Mouse (Mus musculus) ES-E14 (cell line): ENCODE results near the gene Gstz1. TPM values are rescaled to one million over a fixed set of nuclear protein-coding genes. Genes with fewer than 3 reads are reported as not detected.

Experiments
- DNase-seq: peaks from one replicate; pipeline ENCODE4 v3.0.0-alpha.2; 2013; ENCODE audit warnings: low read depth, low spot score
- H3K27ac ChIP-seq: 2 replicates; pipeline ENCODE4 v1.5.1; 2012; ENCODE audit warnings: low read depth, mild to moderate bottlenecking, low read length, moderate library complexity, mixed read lengths; ENCODE audit not compliant: poor library complexity, insufficient read depth, severe bottlenecking
- H3K36me3 ChIP-seq: 2 replicates; pipeline ENCODE4 v1.6.1; 2012; ENCODE audit warnings: mild to moderate bottlenecking, low read length, moderate library complexity, mixed read lengths; ENCODE audit not compliant: control insufficient read depth, poor library complexity, insufficient read depth, severe bottlenecking
- H3K4me1 ChIP-seq, 2 experiments: fragments of 150-350 bp in 1 of 2; sonication (generic) in 1 of 2; 2 replicates each; pipeline ENCODE4 v1.6.1; 2012; ENCODE audit warnings: low read length in 2 of 2, mild to moderate bottlenecking in 1 of 2, mixed read lengths in 1 of 2; ENCODE audit not compliant: control insufficient read depth in 2 of 2, insufficient read depth in 2 of 2, poor library complexity in 1 of 2
- H3K4me3 ChIP-seq, 2 experiments: fragments of 150-350 bp in 1 of 2; sonication (generic) in 1 of 2; 2 replicates each; pipeline ENCODE4 v1.5.1; 2012; ENCODE audit warnings: low read length in 2 of 2, low read depth in 1 of 2, mild to moderate bottlenecking in 1 of 2, mixed read lengths in 1 of 2; ENCODE audit not compliant: insufficient read depth in 1 of 2, poor library complexity in 1 of 2, severe bottlenecking in 1 of 2
- H3K9ac ChIP-seq: 2 replicates; pipeline ENCODE4 v1.6.1; 2012; ENCODE audit warnings: low read depth, mild to moderate bottlenecking, low read length, mixed read lengths; ENCODE audit not compliant: poor library complexity, insufficient read depth, severe bottlenecking
- H3K9me3 ChIP-seq: fragments of 150-350 bp; sonication (generic); 2 replicates; pipeline ENCODE4 v1.6.1; 2012; ENCODE audit warnings: low read depth, mild to moderate bottlenecking, low read length; ENCODE audit not compliant: control insufficient read depth, insufficient read depth
- CHD2 ChIP-seq: IDR thresholded peaks from 2 replicates; pipeline ENCODE4 v1.6.1; 2014; ENCODE audit warnings: mild to moderate bottlenecking, low read depth, low read length, inconsistent platforms
- HCFC1 ChIP-seq: IDR thresholded peaks from 2 replicates; pipeline ENCODE4 v1.6.1; 2012; ENCODE audit warnings: low read length, inconsistent platforms, borderline replicate concordance; ENCODE audit not compliant: insufficient read depth
- MAFK ChIP-seq: IDR thresholded peaks from 2 replicates; pipeline ENCODE4 v1.6.1; 2014; ENCODE audit warnings: mild to moderate bottlenecking, low read depth, low read length, inconsistent platforms; ENCODE audit not compliant: insufficient read depth
- ZC3H11A ChIP-seq: IDR thresholded peaks from 2 replicates; pipeline ENCODE4 v1.6.1; 2012; ENCODE audit warnings: low read depth, mild to moderate bottlenecking, inconsistent platforms, low read length, borderline replicate concordance
- ZNF384 ChIP-seq: IDR thresholded peaks from 2 replicates; pipeline ENCODE4 v1.6.1; 2012; ENCODE audit warnings: low read depth, low read length, inconsistent platforms
- in situ Hi-C, 2 experiments: fragments of 600-800 bp; cut with MboI; formaldehyde crosslinking; loops; one replicate each; pipeline ENCODE4 v1.15.1; 2025; ENCODE audit warnings: low sequenced_read_pairs in 2 of 2, inconsistent platforms in 1 of 2; ENCODE audit not compliant: unreplicated experiment in 2 of 2
- total RNA-seq: library from RNA; depleted of rRNA; stranded (reverse); fragments of 300-350 nt; gene quantifications from 2 replicates; pipeline ENCODE4 v1.2.3, GENCODE M21; 2012; rRNA removed

Gene Gstz1
- total RNA-seq, result 16.9 and 22.6 TPM in 2 replicates

GRCm38 (mm10) chr12:87146966-87147365 lies at the start of gene Gstz1:
Gene Gstz1, plus strand, starts transcription at chr12:87147165.
- Histone ChIP-seq H3K4me3 (peak within 1 kb of the TSS; percentile 97 to 99), H3K27ac (peak within 1 kb of the TSS; percentile 83), H3K9ac (peak within 1 kb of the TSS; percentile 91), H3K4me1 (no peaks in the 10 kb centered on the region; a peak in 1 of 4 replicates), H3K9me3 (no peaks in the 10 kb centered on the region; the same call in none of the 2 replicates), H3K36me3 (peaks cover 3% of the 10 kb centered on the region)
- TF ChIP-seq MAFK (no peak), CHD2 (no peak), ZC3H11A (no peak), ZNF384 (no peak), HCFC1 (no peak)
- in situ Hi-C loops, result no loop called here
- DNase-seq, result peak; percentile 84

- in situ Hi-C loops, result no loop called here
- no peak overlapping the region for H3K27ac ChIP-seq
- H3K4me3 ChIP-seq, result no peak overlapping the region
- H3K9ac ChIP-seq, result no peak overlapping the region
- DNase-seq, result no peak
- TF ChIP-seq ZNF384, result no peak
- TF ChIP-seq MAFK, result no peak
- no peaks in the 10 kb centered on the region for H3K9me3 ChIP-seq
- H3K4me1 ChIP-seq, result peaks cover 0 to 2% of the 10 kb centered on the region in 2 experiments; a peak in 1 of 4 replicates
- H3K36me3 ChIP-seq, result no peaks in the 10 kb centered on the region
Measured at GRCm38 (mm10) chr12:87100331-87100730, 46.6 kb upstream of the Gstz1 start.

- H3K9me3 ChIP-seq, result no peaks in the 10 kb centered on the region
- TF ChIP-seq CHD2 (no peak), ZC3H11A (no peak), MAFK (no peak), HCFC1 (no peak), ZNF384 (no peak)
- peak within 1 kb of the TSS; percentile 40; the same call in 1 of the 2 replicates for H3K9ac ChIP-seq
- in situ Hi-C loops, result no loop called here
- no peaks in the 10 kb centered on the region for H3K36me3 ChIP-seq
- H3K4me3 ChIP-seq, result peak within 1 kb of the TSS; percentile 67 to 69
- peaks cover 0 to 2% of the 10 kb centered on the region in 2 experiments; a peak in 1 of 4 replicates for H3K4me1 ChIP-seq
- no peak within 1 kb of the TSS for H3K27ac ChIP-seq
- DNase-seq, result no peak
Measured at GRCm38 (mm10) chr12:87102165-87102631, 44.8 kb upstream of the Gstz1 start, which contains the start of gene Ngb. Gene Ngb, minus strand, starts transcription at chr12:87102539.

- H3K9me3 ChIP-seq, result no peaks in the 10 kb centered on the region
- DNase-seq, result no peak
- no peak overlapping the region for H3K9ac ChIP-seq
- TF ChIP-seq MAFK (no peak), CHD2 (no peak), HCFC1 (no peak), ZNF384 (no peak), ZC3H11A (no peak)
- peaks cover 0 to 2% of the 10 kb centered on the region in 2 experiments; a peak in 1 of 4 replicates for H3K4me1 ChIP-seq
- no peaks in the 10 kb centered on the region for H3K36me3 ChIP-seq
- in situ Hi-C loops, result no loop called here
- no peak overlapping the region for H3K4me3 ChIP-seq
- no peak overlapping the region for H3K27ac ChIP-seq
Measured at GRCm38 (mm10) chr12:87103471-87103870, 43.5 kb upstream of the Gstz1 start.

DNA sequence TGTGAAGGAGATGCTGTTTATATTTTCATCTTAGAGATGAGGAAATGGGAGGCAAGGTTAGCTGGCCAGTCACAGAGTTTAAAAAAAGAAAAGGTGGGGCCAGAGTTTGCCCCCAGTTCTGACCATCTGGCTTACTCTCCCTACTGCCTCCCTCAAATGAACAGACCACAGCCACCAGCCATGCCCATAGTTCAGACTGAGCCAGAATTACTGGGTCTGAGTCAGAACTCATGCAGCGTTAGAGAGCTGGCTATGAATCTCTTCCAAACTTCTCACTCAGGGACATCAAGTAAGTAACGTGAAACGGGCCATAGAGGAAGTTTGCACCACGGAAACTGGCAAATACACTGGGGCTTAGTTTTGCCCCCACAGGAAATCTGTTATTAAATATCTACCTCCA lies 42.2 kb upstream of the Gstz1 start:
- TF ChIP-seq CHD2, result no peak
- TF ChIP-seq HCFC1, result no peak
- TF ChIP-seq ZC3H11A, result no peak
- TF ChIP-seq MAFK, result no peak
- TF ChIP-seq ZNF384, result no peak
- Histone ChIP-seq H3K4me1 (peaks cover 0 to 2% of the 10 kb centered on the region in 2 experiments; a peak in 1 of 4 replicates), H3K9ac (no peak overlapping the region), H3K36me3 (peaks cover 2% of the 10 kb centered on the region; the same call in 1 of the 2 replicates), H3K4me3 (no peak overlapping the region), H3K27ac (no peak overlapping the region), H3K9me3 (no peaks in the 10 kb centered on the region)
- in situ Hi-C loops, result no loop called here
- DNase-seq, result no peak
